Mouse (Mus musculus) cerebellum, postnatal 14 days (tissue): ENCODE data around the gene Kdm2b.

ENCODE experiments used
- DNase-seq, 2 experiments: peaks; one replicate each; pipeline ENCODE4 v3.0.0; 2021; ENCODE audit warnings: mixed read lengths in 2 of 2

The Kdm2b gene

DNA sequence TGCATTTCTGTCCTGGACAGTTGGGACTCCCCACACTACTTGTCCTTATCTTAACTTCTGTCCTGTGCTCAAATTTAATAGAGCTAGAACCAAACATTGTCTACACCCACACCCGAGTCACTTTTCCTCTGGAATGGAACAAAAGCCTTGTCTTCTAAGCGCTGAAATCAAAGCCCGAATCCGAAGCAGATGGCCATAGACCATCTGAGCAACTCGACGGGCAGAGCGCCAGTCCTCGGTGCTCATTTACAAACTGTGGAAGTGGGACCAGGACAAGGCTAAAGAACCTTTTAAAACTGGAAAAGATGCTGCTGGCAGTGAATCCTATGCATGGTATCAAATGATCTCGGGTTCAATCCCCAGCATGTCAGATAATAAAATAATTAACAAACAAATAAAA, 17.5 kb downstream of the Kdm2b start:
- DNase-seq = peak; percentile 87 to 88

- DNase-seq = no peak
Measured at GRCm38 (mm10) chr5:122971438-122971837, 18.2 kb downstream of the Kdm2b start.

DNA sequence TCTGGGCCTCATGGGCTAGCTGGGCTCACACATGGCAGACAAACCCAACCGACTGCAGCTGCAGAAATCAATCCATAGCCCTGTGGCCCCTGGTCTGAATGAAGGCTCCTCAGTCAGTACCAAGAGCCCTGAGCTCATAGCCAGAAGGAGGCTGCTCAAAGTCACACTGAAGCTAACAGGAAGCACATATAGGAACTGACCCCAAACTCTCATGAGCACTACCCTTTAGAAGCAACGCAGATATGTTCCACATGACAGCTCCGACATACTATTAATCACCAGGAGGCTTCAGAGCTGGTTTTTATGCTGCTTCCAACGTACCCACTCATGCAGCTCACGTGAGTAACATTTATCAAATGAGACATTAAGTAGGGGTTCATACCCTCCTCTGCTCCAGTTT, 19.6 kb downstream of the Kdm2b start:
- no peak for DNase-seq

GRCm38 (mm10) chr5:122968322-122968721, 21.3 kb downstream of the Kdm2b start:
- peak; percentile 85 to 90 for DNase-seq

DNA sequence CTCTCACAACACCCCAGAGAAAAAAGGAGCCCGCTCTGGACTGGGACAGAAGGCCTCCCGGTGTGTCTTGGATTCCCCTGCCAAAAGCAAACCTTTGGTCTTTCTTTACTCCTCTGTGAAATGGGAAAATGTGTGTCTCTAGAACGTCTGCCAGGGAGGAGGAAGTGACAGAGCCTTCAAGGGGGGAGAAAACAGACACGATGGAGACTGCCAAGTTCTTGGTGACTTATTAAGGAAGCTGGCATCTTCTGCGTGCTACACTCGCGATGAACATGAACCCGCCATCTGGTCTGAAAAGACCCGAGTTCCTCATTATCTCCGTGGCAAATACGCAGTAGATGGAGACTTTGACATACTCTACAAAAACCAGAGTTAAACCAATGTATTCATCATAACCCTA, 24.2 kb downstream of the Kdm2b start:
- DNase-seq = peak in 1 of 2 experiments; percentile 61

- DNase-seq = no peak
Measured at GRCm38 (mm10) chr5:122964853-122965252, 24.8 kb downstream of the Kdm2b start.

GRCm38 (mm10) chr5:122961905-122962304, 27.7 kb downstream of the Kdm2b start:
- no peak for DNase-seq

- peak; percentile 38 to 39 for DNase-seq
Measured at GRCm38 (mm10) chr5:122959391-122959790, 30.2 kb downstream of the Kdm2b start.

DNA sequence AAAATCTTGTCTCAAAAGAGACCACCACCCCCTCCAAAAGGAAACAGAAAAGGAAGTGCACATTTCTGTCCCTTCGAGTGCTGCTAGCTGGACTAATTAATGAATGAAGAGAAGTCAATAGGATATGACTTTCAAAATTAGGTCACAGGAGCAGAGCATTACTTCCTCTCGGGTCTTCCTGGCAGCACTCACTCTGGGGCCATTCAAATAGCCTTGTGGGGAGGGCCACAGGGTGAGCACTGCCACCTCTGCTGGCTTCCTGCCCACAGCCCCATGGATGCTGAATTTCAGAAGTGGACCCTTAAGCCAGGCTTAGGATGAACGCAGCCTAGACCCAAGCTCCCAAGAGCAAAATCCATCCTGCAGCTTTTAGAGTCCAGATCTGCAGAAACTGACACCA, 33.6 kb downstream of the Kdm2b start:
- DNase-seq = no peak

- DNase-seq = peak; percentile 42 to 44
Measured at GRCm38 (mm10) chr5:122951913-122952641, 37.5 kb downstream of the Kdm2b start.

DNA sequence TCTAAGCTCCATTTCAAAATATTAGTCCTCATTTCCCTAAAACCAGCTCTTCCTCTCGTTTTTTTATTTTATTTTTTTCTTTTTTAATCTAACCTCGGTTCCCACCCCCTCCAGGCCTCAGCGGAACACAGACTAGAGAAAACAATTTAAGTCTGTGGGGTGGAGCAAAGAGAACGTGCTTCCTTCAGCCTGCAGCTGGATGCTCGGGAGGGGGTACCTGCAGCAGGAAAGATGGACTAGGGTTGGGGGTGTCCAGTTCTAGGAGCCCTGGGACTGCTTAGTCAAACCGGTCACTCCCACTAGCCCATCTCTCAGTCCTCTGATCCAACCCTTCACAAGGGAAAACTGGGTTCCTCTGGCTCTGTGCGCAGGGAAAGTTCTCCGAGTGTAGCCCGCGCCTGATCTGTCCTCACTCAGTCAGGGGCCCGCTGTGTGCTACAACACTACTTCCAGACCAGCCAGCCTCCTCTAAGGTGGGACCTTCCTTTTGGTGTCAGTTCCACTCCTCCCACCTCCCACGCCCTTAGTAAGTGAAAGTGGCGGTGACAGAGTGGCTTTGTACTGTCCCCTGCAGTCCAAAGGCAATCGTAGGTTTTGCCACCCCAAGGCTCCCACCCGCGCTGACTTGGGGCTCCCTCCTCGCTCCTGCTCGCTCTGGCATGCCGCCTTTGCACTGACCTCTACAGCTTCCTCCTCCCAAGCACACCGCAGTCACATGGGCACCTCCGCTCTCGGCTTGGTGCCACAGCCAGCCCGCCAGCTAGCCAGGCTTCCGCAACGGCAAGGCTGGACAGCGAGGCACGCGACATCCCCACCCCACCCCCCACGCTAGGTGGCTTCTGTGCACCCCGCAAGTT, 38.3 kb downstream of the Kdm2b start:
- DNase-seq = peak; percentile 76 to 79

GRCm38 (mm10) chr5:122950329-122950953, 39.2 kb downstream of the Kdm2b start:
- DNase-seq = peak; percentile 68 to 78

DNA sequence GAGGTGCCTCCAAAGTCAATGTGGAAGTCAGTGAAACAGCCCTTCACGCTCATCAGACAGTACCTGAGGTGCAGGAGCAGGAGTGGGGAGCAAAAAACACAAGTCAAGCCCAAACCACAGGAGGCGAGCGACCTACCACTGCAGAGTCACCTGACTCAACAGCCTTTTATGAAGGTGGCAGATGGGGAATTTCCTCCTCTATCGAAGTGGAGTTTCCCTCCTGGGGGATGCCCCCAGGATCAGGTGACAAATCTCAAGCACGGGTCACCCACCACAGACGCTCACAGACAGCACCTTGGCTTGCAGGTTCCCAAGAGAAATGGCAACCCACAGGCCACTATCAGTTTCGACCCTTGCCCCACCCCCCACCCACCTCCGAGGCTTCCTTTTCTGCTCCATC, 40.5 kb downstream of the Kdm2b start:
- no peak for DNase-seq

DNA sequence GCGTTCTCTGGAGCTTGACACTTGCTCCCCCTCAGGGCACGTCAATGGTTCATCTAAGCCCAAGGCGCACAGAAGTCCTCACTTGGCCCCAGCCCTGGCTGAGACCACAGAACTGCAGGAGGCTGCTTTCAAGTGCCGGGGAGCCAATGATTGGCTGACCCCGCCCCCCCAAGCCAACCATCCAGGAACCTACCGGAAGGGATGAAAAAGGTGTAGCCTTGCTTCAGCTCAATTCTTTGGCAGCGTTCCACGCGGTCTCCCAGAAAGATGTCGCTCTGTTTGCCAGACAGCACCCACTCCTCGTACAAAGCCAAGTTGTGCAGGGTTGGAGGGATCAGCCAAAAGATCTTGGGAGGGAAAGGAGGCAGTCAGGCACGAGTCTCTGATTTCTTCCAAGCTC, 42.1 kb downstream of the Kdm2b start:
- DNase-seq = peak; percentile 41 to 60

DNA sequence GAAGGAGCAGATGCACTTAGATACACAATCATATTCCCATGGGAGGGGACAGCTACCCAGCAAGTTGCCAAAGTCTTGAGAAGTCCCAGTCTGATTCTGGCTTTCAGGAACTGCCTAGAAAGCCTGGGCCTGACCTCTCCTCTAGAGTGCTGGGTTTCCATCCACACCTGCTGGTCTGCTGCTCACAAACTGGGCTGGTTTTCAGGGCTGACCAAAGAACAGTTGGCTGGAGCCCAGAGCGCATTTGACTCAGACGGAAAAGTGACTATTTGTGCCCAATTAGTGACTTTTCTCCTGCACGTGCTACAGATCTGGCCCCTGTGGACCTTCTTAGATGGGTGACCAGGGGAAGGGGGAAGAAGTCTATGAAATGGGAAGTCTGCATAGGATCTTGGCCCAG, 50.9 kb downstream of the Kdm2b start:
- DNase-seq = peak; percentile 80 to 81

- DNase-seq = no peak
Measured at GRCm38 (mm10) chr5:122937958-122938540, 51.6 kb downstream of the Kdm2b start.

GRCm38 (mm10) chr5:122937031-122937430, 52.6 kb downstream of the Kdm2b start:
- DNase-seq = no peak

DNA sequence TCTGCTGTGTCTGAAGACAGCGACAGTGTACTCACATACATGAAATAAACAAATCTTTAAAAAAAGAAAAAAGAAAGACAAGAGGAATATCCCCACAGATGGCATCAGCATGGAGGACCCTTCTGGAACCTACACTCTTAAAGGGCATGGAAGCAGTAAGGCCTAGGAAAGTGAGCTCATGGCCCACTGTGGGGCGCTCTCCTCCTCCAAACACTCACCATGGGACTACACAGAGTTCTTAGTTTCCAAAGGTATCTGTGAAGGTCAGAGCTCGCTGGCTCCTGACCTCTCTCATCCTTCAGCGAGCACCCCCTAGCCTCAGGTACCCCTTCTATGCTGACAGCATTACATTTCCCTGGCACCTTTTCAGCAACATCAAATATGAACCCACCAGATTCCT, 53.8 kb downstream of the Kdm2b start:
- DNase-seq = no peak

- peak; percentile 42 to 43 for DNase-seq
Measured at GRCm38 (mm10) chr5:122930991-122931390, 58.6 kb downstream of the Kdm2b start.

DNA sequence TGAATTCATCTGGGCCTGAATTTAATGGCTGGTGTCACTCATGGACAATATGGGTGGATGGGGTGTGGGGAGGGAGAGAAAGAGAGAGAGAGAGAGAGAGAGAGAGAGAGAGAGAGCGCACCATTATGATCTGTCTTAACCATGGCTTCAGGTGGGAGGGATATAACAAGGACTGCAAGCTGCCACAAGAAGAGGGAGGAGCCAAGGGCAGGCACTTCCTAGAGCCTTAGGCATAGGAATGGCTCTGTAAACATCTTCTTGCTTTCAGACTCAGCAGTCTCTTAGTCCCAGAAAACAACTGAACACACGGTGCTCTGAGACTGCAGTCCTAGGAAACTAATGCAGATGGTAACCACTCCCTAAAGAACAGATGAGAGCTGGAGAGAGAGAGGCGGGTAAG, 61.3 kb downstream of the Kdm2b start:
- DNase-seq = no peak

- DNase-seq = peak in 1 of 2 experiments; percentile 30
Measured at GRCm38 (mm10) chr5:122927703-122928102, 61.9 kb downstream of the Kdm2b start.

DNA sequence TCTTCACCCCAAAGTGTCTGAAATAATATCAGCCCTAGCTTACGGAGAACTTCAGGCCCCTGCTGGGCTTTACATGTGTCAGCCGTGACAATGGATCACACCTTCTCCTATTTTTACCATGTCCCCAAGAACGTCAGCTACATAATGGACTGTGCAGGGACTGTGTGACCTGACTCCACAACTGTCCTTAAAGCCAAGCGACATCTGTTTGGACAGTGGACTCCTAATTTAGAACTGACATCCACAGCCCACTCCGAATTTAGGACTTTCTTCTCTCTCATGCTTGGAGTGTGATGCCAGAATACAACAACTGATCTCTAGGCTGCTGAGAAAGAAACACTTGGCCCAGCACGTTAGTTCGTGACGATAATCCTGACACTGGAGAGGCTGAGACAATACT, 62.5 kb downstream of the Kdm2b start:
- DNase-seq = no peak

DNA sequence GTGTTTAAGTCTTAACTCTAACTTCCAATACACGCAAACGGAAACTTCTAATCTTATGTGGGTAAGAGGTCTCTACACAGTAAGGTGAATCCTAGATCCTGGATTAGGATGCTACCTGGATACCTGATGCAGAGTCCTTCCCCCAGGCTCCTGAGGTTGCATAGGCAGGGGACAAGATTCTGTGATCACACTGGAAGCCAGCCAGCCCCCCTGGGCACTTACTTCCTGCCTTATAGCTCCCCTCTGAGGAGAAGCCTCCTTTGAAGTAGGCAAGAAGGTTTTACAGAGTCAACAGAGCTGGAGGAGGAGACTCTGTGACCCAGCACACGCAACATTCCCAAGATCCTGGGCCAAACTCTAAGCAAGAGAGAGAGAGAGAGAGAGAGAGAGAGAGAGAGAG, 63.3 kb downstream of the Kdm2b start:
- peak in 1 of 2 experiments; percentile 37 for DNase-seq
